Mouse (Mus musculus): Measurements from ENCODE around the gene Ascc3. TPM values are rescaled to one million over a fixed set of nuclear protein-coding genes. Genes with fewer than 3 reads are reported as not detected.

Ascc3 gene
- polyA plus RNA-seq, 1 experiment from 2014 or later: 17.8 TPM

DNA sequence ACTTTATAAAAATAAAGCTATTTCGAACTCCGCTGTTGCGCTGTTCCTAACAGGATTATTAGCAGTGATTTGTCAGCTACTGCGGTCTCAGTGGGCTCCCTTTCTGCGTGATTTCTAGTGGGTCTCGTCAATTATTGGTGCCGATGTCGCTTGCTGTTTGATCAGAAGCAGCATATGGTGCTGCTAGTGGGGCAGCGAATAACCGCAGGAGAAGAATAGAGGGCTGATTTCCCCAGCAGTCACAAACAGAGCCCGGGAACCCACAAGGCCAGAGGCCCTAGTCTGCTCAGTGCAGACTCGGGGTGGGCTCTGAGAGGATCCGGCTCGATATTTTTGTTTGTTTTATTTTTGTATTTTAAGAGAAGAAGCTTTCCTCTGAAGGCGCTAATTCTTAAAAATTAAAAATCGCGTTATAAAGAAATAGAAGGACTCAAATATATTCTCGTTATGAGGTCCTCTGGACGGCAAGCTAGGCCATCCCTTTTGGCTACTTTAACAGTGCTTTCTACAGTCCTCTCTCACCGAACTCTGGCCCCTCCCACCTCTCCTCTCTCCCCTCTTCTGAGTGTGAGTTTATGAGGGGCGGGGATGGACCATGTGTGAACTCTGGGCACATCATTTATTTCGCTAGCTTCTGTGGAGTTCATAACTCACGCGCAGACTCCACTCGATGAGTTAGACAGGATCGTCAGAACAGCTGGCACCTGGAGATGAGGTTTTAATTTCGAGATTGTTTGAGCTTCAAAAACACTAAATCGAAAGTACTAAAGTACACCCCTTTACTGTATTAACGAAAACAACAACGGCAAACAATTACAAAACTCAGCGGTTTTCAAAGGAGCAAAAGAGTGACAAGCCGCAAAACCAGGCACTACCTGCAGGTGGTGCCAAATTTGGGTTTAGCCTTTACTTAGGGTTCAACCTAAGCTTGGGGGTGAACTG lies 305.3 kb downstream of the Ascc3 start:
- WGBS: 2% methylated on average over 32 of the region's 32 CpGs
- Histone ChIP-seq H3K9me3 (no peaks in the 10 kb centered on the region), H3K4me3 (no peak overlapping the region), H3K9ac (no peak overlapping the region), H3K27me3 (peaks cover 94% of the 10 kb centered on the region), H3K4me1 (replicated peaks) (peaks cover 19% of the 10 kb centered on the region), H3K27ac (no peak overlapping the region), H3K36me3 (no peaks in the 10 kb centered on the region), H3K4me2 (no peak overlapping the region)
- no peak for ATAC-seq (ENCODE audit: low FRiP score)

DNA sequence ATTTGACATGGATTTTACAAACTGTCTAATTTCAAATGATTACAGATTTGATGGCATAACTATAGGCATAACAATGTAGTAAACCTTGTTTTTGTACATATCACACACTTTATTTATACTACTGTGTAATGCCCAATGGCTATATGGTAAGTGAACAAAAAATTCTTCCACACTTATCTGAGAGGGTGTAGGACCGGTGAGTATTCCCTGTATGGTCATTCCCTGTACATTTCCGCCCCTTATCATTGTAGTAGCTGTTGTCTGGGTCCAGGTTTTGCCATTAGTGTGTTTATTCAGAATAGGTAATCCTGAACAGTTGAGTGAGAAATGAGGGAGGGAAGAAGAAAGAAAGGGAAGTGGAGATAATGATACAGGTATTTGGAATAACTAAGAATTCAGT lies 306.2 kb downstream of the Ascc3 start:
- Histone ChIP-seq H3K27ac (no peak overlapping the region), H3K27me3 (peaks cover 92% of the 10 kb centered on the region), H3K4me1 (replicated peaks) (peaks cover 26% of the 10 kb centered on the region), H3K4me3 (no peak overlapping the region), H3K36me3 (no peaks in the 10 kb centered on the region), H3K9ac (no peak overlapping the region), H3K9me3 (no peaks in the 10 kb centered on the region), H3K4me2 (no peak overlapping the region)
- ATAC-seq (ENCODE audit: low FRiP score): no peak
- 14% methylated on average over 2 of the region's 2 CpGs for WGBS

DNA sequence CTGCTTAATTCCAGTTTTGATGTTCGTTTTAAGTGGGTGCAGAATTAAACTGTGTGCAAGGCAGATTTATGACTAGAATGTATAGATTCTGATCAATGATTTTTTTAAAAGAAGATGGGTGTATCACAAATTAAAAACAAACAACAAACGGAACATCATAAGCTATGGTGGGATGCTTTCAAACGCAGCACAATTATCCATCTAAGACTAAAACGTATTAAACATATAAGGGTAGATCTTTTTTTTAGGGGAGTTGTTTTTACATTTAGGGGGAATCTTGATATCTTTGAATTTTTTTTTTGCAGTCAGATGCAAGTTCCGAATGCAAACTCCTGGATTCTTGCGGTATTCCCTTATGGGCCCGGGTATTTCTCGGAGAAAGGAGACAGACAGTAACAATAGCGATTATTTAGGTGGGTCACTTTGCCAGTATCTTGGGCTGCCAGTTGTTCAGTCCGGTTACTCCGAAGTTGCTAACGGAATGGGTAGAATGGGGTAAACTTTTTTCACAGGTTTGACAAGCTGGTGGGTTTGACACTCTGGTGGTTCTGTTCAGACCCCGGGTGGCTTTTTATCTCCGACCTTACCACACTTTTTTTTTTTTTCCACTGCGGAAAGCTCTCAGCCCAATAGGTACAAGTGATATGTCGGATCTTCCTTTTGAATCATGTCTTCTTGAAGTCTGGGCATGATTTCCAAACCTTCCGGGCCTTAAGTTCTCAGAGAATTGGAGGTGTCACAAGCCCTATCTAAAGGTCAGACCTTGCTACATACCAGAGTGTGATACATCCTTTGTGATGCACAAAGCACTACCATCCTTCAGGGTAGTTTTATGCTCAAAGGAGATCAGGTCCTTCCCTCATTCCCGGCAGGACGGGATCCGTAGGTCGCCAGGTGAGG lies 307.6 kb downstream of the Ascc3 start:
- no peak overlapping the region for H3K4me3 ChIP-seq
- H3K4me1 ChIP-seq (replicated peaks): peaks cover 14% of the 10 kb centered on the region
- WGBS: 2% methylated on average over 21 of the region's 21 CpGs
- no peaks in the 10 kb centered on the region for H3K9me3 ChIP-seq
- ATAC-seq (ENCODE audit: low FRiP score): no peak
- no peak overlapping the region for H3K4me2 ChIP-seq
- H3K9ac ChIP-seq: no peak overlapping the region
- no peak overlapping the region for H3K27ac ChIP-seq
- no peaks in the 10 kb centered on the region for H3K36me3 ChIP-seq
- peaks cover 92% of the 10 kb centered on the region for H3K27me3 ChIP-seq

Measured in hindbrain, embryonic 13.5 days (tissue).